Mouse (Mus musculus): Measurements from ENCODE around the gene Oasl1.

GRCm38 (mm10) chr5:114876331-114876730 is 46.7 kb upstream of the Oasl1 start:
- no peak for TF ChIP-seq CTCF (conservative IDR thresholded peaks at IDR 0.05; ENCODE audit: insufficient read depth, insufficient read length, low read depth, low read length)
- no peak for TF ChIP-seq POLR2A (IDR thresholded peaks at IDR 0.05; ENCODE audit: low read depth, low read length)

Measured in kidney, adult 2 months (tissue).